Mouse (Mus musculus): Measurements from ENCODE around the gene Gm42688. TPM values are rescaled to one million over a fixed set of nuclear protein-coding genes. Genes with fewer than 3 reads are reported as not detected.

The Gm42688 gene
- total and polyA plus RNA-seq, 3 experiments, result 1.2 to 1.6 (median 1.3) TPM

GRCm38 (mm10) chr6:83145209-83145608, 43.8 kb downstream of the Gm42688 start:
- Histone ChIP-seq H3K4me2 (ENCODE audit: insufficient read depth, low read depth, poor library complexity, severe bottlenecking) (no peak overlapping the region), H3K79me2 (replicated peaks; ENCODE audit: control insufficient read depth, extremely low read depth, insufficient read depth, poor library complexity, severe bottlenecking) (no peaks in the 10 kb centered on the region), H3K36me3 (replicated peaks in 1 of 2; ENCODE audit: control insufficient read depth in 1 of 2, insufficient read depth in 1 of 2, low read length in 1 of 2) (peaks cover 0 to 5% of the 10 kb centered on the region in 2 experiments), H3K27me3 (replicated peaks) (no peaks in the 10 kb centered on the region), H3K4me1 (ENCODE audit: control insufficient read depth in 1 of 2, insufficient read depth in 2 of 2) (peaks cover 3 to 8% of the 10 kb centered on the region in 2 experiments; a peak in 2 of 4 replicates), H3K9ac (ENCODE audit: insufficient read depth, low read depth) (no peak overlapping the region), H3K9me3 (replicated peaks; ENCODE audit: low read length) (no peaks in the 10 kb centered on the region), H3K27ac (ENCODE audit: insufficient read depth, low read depth) (no peak overlapping the region), H3K4me3 (replicated peaks in 1 of 3; ENCODE audit: low read depth in 2 of 3, low read length in 2 of 3, poor library complexity in 1 of 3) (no peak overlapping the region)
- no peak for DNase-seq (ENCODE audit: extremely low read depth)
- dilution Hi-C loops (cut with MboI; ENCODE audit: extremely low pct_ligation_motif_present, extremely low pct_unique_long_range_greater_than_20kb, low sequenced_read_pairs), result no loop called here
- in situ Hi-C loops (cut with MboI; ENCODE audit: low pct_ligation_motif_present, low pct_unique_long_range_greater_than_20kb, low sequenced_read_pairs), result no loop called here
- TF ChIP-seq MXI1 (IDR thresholded peaks at IDR 0.05; ENCODE audit: low read depth, low read length) (no peak), CTCF (conservative IDR thresholded peaks at IDR 0.05 in 1 of 2, IDR thresholded peaks at IDR 0.05 in 1 of 2; ENCODE audit: low read depth in 2 of 2, low read length in 2 of 2) (no peak), KAT2A (IDR thresholded peaks at IDR 0.05; ENCODE audit: insufficient replicate concordance, low read length) (no peak), MEF2A (IDR thresholded peaks at IDR 0.05; ENCODE audit: borderline replicate concordance, low read depth, low read length) (no peak), MAFK (IDR thresholded peaks at IDR 0.05; ENCODE audit: insufficient replicate concordance, low read length) (no peak), CHD2 (IDR thresholded peaks at IDR 0.05; ENCODE audit: low read length) (no peak), SMC3 (IDR thresholded peaks at IDR 0.05; ENCODE audit: low read depth, low read length) (no peak), GABPA (IDR thresholded peaks at IDR 0.05; ENCODE audit: insufficient replicate concordance, low read depth, low read length) (no peak), USF2 (conservative IDR thresholded peaks at IDR 0.05; ENCODE audit: low read depth, low read length) (no peak), SIN3A (IDR thresholded peaks at IDR 0.05; ENCODE audit: low read length) (no peak), JUND (conservative IDR thresholded peaks at IDR 0.05; ENCODE audit: low read depth, low read length) (no peak), MAX (IDR thresholded peaks at IDR 0.05; ENCODE audit: low read length) (no peak), ETS1 (conservative IDR thresholded peaks at IDR 0.05; ENCODE audit: low read depth, low read length) (no peak), CHD1 (IDR thresholded peaks at IDR 0.05; ENCODE audit: low read depth, low read length) (no peak), ZKSCAN1 (IDR thresholded peaks at IDR 0.05; ENCODE audit: borderline replicate concordance, low read depth, low read length) (no peak), RAD21 (IDR thresholded peaks at IDR 0.05; ENCODE audit: low read depth, low read length) (no peak), NELFE (IDR thresholded peaks at IDR 0.05; ENCODE audit: low read depth, low read length) (no peak), POLR2A (IDR thresholded peaks at IDR 0.05; ENCODE audit: low read depth, low read length) (no peak)

GRCm38 (mm10) chr6:83145805-83146204, 44.4 kb downstream of the Gm42688 start:
- Histone ChIP-seq H3K9ac (ENCODE audit: insufficient read depth, low read depth) (no peak overlapping the region), H3K27me3 (replicated peaks) (no peaks in the 10 kb centered on the region), H3K9me3 (replicated peaks; ENCODE audit: low read length) (no peaks in the 10 kb centered on the region), H3K79me2 (replicated peaks; ENCODE audit: control insufficient read depth, extremely low read depth, insufficient read depth, poor library complexity, severe bottlenecking) (no peaks in the 10 kb centered on the region), H3K27ac (ENCODE audit: insufficient read depth, low read depth) (no peak overlapping the region), H3K4me2 (ENCODE audit: insufficient read depth, low read depth, poor library complexity, severe bottlenecking) (no peak overlapping the region), H3K4me3 (replicated peaks in 1 of 3; ENCODE audit: low read depth in 2 of 3, low read length in 2 of 3, poor library complexity in 1 of 3) (no peak overlapping the region), H3K4me1 (ENCODE audit: control insufficient read depth in 1 of 2, insufficient read depth in 2 of 2) (peaks cover 3 to 11% of the 10 kb centered on the region in 2 experiments; a peak in 2 of 4 replicates), H3K36me3 (replicated peaks in 1 of 2; ENCODE audit: control insufficient read depth in 1 of 2, insufficient read depth in 1 of 2, low read length in 1 of 2) (peaks cover 0 to 5% of the 10 kb centered on the region in 2 experiments)
- dilution Hi-C loops (cut with MboI; ENCODE audit: extremely low pct_ligation_motif_present, extremely low pct_unique_long_range_greater_than_20kb, low sequenced_read_pairs) (no loop called here), in situ Hi-C loops (cut with MboI; ENCODE audit: low pct_ligation_motif_present, low pct_unique_long_range_greater_than_20kb, low sequenced_read_pairs) (no loop called here)
- TF ChIP-seq IRF4 (IDR thresholded peaks at IDR 0.05; ENCODE audit: low read depth, low read length), result no peak
- no peak for TF ChIP-seq JUN (IDR thresholded peaks at IDR 0.05; ENCODE audit: insufficient read depth, low read depth, low read length)
- no peak for TF ChIP-seq ZMIZ1 (IDR thresholded peaks at IDR 0.05; ENCODE audit: low read depth, low read length)
- no peak for TF ChIP-seq USF2 (conservative IDR thresholded peaks at IDR 0.05; ENCODE audit: low read depth, low read length)
- no peak for TF ChIP-seq NELFE (IDR thresholded peaks at IDR 0.05; ENCODE audit: low read depth, low read length)
- TF ChIP-seq E2F4 (IDR thresholded peaks at IDR 0.05; ENCODE audit: insufficient replicate concordance, low read depth, low read length), result no peak
- no peak for TF ChIP-seq ZKSCAN1 (IDR thresholded peaks at IDR 0.05; ENCODE audit: borderline replicate concordance, low read depth, low read length)
- no peak for TF ChIP-seq CTCF (conservative IDR thresholded peaks at IDR 0.05 in 1 of 2, IDR thresholded peaks at IDR 0.05 in 1 of 2; ENCODE audit: low read depth in 2 of 2, low read length in 2 of 2)
- no peak for TF ChIP-seq NRF1 (IDR thresholded peaks at IDR 0.05; ENCODE audit: low read depth, low read length)
- TF ChIP-seq MAFK (IDR thresholded peaks at IDR 0.05; ENCODE audit: insufficient replicate concordance, low read length), result no peak
- no peak for TF ChIP-seq POLR2AphosphoS2 (IDR thresholded peaks at IDR 0.05; ENCODE audit: low read depth, low read length)
- TF ChIP-seq BHLHE40 (IDR thresholded peaks at IDR 0.05; ENCODE audit: low read depth, low read length), result no peak
- no peak for TF ChIP-seq TBP (conservative IDR thresholded peaks at IDR 0.05; ENCODE audit: low read depth, low read length)
- no peak for DNase-seq (ENCODE audit: extremely low read depth)
